Mouse (Mus musculus): Measurements from ENCODE around the gene Lbh. TPM values are rescaled to one million over a fixed set of nuclear protein-coding genes. Genes with fewer than 3 reads are reported as not detected.

Gene Lbh
- total RNA-seq, 2 experiments from 2014 or later, result 54.3 to 54.9 TPM

DNA sequence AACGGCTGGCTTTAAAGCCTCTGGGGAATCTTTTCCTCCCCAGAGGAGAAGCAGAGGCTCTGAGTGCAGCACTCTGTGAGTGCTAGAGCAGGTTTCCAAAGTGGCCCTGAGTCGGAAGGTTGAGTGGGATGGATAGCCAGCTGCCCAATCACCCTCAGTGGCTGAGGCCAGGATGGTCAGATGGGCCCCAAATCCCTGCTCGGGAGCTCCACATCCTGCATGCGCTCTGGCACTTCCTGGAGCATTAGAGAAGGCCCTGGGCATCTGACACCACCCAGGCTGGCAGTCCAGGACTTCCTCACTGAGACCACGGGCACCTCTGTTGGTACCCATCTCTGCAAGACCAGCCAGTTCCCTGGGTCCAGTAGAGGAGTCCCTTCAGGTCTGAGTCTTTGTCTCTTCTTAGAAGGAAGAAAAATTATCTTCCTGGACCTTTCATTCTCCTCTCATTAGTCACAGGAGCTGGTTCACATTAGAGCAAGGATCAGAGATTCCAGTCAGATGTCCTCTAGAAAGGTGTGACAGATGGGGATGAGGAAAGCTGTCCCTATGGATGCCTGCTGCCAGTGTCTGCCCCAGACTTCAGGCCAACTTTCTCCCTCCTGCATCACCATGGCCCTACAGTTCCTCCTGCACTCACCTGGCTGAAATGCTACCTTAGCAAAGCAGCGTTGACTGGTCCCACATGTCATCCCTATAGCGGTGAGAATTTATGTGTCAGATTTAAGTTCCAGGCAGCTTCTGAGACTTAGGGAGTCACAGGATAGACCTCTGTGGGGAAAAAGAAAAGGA lies 8.8 kb upstream of the Lbh start:
- no peak for DNase-seq
- intact Hi-C loops (cut with DNase I), result no loop called here

DNA sequence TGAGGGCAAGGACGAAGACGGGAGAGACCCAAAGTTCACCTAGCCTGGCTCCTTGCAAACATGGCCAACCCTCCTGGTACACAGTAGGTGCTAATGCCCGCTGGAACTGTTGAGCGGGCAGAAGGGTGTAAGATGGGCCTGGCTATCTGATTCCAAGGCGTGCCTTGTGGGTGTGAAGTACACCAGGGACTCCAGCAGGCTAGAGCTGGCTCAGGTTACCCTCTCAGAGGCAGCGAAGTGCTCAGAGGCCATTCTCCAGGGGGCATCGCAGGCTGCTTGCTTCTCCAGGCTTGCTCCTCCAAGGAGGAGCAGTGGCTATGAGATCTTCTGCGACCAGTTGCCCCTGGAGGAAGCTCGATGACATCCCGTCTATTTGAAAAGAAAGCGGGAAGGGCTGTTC lies 6.8 kb upstream of the Lbh start:
- no peak for DNase-seq
- intact Hi-C loops (cut with DNase I), result no loop called here

DNA sequence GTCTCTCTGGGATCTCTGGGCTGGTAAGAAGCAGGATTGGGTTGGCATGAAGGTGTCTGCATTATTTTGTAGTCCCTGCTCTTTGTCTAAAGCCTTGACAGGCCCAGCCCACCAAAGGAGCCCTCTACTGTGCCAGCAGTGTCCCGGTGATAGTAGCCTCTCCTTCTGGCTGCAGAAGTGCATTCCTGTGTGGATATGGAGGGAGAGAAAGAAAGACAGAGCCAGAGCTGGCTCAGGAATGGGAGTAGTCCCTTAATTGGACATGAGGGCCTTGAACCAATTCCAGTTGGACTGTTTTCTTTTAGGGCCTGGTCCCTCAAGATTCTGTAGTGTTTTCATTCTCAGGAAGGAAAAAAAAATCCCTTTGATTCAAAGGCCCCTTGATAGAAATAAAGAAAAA lies 6.4 kb upstream of the Lbh start:
- intact Hi-C loops (cut with DNase I), result no loop called here

DNA sequence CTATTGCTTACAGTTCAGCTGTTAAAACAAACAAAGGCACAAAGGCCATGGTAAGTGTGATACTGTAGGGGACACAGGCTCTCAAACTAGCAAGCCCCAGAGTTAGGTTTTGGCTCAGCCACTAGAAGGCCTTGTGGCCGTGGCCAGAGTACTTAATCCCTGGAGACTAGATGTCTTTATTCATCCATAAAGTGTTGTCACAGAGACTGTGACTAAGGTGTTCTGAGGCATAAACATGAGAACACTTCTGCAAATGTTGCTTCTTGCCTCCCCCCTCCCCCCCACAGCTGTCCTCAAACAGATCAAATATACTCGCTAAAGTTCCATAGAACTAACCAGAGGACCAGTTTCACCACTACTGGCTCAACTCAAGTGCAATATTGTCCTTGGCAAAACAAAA lies 4.0 kb upstream of the Lbh start:
- DNase-seq, result no peak
- intact Hi-C loops (cut with DNase I), result no loop called here

More for the DNA sequence above, 6.4 kb upstream of the Lbh start:
- DNase-seq, result no peak

DNA sequence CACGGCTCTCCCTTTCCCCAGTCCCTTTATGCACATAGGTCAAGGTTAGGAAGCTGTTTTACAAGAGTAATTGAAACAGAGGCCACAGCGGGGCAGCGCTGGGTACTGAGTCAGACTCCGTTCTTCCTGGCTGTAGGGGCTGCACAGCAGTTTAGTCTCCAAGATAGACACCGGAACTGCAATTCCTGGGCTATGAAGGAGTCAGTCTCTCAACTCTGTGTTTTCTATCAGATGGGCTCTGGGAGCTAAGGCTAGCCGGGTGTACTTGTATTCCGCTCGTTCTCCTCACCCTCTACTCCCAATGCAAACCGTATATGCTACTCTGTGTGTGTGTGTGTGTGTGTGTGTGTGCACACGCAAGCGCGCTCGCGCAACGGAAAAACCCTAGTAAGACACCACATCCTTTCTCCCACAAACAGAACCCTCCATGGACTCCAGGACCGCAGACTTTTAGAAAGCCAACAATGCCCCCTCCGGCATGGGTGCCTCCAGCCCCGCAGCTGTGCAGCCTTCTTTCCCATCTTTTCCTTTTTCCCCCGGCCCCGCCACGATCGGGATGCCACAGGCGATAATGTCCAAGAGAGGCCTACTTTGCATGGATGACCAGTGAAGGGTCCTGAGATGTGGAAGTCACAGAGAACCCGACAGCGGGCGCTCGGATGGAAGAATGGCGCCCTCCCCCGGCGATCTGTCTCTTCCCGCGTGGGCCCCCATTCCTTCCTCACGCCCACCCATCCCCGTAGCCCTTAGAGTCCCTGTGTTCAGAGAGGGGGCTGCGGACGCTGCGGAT lies 669 bp upstream of the Lbh start:
- intact Hi-C loops (cut with DNase I), result no loop called here
- peak; percentile 80 for DNase-seq

DNA sequence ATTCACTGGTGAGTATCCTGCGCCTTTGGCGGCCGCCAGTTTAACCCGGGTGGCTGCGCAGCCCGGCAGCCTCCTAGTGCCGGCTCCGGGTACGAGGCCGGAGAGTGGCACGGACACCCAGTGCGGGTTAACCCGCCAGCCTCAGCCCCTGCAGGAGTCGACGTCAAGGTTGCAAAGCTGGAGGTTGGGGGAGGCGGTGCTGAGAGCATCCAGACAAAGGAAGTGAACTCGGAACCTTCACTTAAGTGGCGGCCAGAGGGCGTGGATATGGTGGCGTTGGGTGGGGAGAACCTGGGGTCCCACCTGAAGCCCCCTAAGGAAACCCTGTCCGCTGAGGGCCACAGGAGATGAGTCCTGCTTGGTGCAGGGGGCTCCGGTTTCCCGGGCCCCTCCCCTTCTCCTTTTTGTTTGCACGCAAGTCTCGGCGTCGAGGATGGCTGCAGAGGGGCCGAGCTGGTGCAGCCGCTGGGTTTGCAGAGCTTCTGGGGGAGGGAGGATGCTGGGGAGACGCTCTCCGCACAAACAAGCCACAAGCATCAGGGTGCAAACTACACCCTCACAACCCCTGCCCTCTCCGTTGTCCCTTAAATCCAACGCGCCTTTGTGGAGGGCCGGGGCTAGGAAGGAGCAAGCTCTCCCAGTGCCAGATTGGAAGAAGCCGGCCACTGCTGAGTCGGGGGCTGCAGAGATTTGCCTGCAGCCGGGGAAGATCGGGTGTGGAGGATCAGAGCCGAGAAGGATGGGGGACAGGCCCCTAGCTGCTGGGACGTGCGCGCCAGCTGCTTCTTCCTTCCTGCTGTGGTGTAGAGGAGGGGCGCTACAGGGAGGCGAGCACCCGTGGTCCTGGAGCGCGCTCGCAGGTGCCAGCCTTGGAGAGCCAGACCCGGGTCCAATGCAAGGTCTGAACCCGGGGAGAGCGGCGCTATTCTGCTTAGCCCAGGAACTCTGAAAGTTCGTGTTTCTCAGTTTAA lies 751 bp downstream of the Lbh start:
- intact Hi-C loops (cut with DNase I), result no loop called here
- peak; percentile 63 for DNase-seq

DNA sequence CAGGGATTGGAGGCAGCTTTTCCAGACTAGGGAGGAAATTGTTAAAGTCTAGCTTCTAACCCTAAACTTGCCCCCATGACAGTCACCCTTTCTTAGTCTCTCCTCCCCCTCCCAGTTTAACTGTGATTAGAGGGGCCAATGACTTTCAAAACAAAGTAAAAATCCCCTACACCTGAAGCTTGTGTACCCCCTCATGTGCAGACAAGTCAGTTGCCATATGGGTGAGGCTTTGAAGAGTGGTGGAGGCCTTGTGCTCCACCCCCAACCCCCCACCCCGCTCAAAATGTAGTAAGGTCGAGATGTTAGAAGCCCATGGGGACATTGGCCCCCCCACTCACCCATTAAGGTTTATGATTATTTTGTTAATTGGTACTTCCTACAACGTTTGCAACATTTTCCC lies 1.5 kb downstream of the Lbh start:
- no peak for DNase-seq
- intact Hi-C loops (cut with DNase I), result loop anchor here (10.0 kb wide), 1 partner anchor 185 kb away; the partner anchor contains the start of gene Lclat1

DNA sequence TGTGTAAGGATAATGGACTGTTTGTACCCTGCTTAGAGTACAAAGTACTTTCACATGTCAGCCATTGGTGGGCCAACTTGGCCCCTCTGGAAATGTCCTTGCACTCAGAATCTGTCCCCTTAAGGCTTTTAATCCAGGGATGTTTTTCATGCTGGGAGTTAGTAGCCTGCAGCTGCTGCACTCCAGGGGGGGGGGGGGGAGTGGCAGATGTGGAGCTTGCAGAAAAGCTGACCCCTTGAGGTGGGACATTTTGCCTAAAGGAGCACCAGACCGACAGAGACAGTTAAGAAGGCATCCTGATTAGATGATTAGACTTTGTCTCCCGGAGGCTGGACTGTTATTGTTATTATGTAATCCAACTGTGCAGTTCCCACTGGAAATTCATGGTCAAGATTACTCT lies 2.3 kb downstream of the Lbh start:
- no peak for DNase-seq
- intact Hi-C loops (cut with DNase I), result loop anchor here (10.0 kb wide), 1 partner anchor 184 kb away; the partner anchor contains the start of gene Lclat1

DNA sequence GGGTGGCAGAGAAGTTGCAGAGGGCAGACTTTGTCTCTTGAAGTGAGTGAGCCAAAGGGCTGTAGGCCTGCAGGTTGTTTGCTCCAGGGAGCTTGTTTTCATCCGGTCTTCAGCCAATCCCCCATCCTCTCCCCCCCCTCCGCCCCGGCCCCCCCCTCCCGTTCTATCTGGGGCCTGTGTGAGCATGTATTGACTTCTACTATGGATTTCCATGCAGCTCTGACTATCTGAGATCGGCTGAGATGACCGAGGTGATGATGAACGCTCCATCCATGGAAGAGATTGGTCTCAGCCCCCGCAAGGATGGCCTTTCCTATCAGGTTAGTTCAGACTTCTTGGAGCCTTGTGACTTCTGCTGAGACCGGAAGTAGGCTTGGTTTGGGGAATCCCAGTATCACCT lies 2.9 kb downstream of the Lbh start:
- intact Hi-C loops (cut with DNase I), result loop anchor here (10.0 kb wide), 1 partner anchor 184 kb away; the partner anchor contains the start of gene Lclat1
- DNase-seq, result no peak

DNA sequence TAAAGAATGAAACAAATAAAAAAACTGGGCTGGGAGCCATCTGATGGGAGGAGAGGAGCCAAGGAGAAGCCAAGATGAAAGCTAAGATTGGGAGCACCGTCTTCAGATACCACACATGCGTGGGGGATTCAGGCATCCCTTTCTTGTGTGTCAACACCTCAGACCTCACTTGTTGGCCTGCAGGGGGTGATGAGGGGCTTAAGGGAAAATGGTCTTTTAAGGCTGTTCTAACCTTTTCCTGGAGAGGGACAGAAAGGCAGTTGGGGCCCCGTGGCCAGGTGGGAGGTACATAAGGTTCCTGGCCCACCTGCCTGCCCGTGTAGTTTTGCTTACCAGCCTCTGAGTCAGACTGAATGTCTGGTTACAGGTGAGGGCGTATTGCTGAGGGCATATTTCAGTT lies 4.1 kb downstream of the Lbh start:
- DNase-seq, result no peak
- intact Hi-C loops (cut with DNase I), result loop anchor here (10.0 kb wide), 1 partner anchor 183 kb away; the partner anchor contains the start of gene Lclat1

DNA sequence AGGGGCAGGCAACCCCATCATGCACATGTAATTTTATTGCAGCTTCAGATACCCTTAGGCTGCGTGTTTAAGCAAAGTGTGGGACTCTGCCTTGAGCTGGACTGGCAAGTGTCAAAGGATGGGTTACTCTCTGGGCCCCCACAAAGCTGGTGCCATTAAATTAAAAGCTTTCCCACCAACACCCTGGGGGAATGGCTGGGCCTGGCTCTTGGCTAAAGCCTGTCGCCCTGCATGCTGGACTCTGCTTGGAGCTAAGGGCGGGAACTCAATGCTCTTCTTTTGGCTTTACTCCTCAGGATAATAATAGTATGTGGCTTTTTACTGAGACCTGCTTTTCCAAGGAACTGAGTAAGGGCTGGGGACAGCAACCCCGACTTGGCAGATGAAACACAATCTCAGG lies 5.2 kb downstream of the Lbh start:
- intact Hi-C loops (cut with DNase I), result loop anchor here (10.0 kb wide), 1 partner anchor 182 kb away; the partner anchor contains the start of gene Lclat1
- no peak for DNase-seq

DNA sequence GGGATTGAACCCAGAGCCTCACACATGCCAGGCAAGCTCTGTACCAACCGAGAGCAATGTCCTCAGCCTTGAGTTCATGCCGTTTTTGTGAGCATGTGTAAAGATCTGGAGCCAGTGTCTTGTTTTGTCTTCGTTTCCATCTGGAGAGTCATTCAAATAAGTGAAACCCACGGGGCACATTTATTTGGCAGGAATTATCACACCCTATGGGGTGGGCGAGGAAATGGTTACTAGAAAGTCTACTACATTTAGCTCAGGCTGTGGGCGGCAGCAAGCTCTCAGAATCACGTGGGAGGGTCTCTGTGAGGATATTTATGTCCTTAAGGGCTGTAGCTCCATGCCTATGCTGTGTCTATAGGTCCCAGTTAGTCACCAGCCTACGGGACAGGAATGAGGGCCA lies 6.2 kb downstream of the Lbh start:
- DNase-seq, result no peak
- intact Hi-C loops (cut with DNase I), result loop anchor here (10.0 kb wide), 1 partner anchor 181 kb away; the partner anchor contains the start of gene Lclat1

DNA sequence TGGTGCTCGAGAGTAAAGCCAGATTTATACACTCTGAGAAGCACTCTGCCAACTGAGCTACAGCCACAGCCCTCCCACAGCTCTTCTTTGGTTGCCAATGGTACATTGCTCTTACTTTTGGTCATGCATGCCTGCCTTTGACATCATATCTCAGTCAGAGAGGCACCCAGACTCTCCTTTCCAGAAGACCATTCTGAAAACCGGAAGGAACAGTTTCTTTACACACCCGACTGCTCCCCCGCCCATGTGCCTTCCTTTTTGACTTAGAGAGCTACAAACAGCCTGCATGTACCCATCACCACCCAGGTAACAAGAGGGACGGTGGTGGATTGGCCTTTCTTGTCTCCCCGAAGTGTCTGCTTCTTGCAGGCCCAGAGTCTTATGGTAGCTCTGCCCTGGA lies 7.0 kb downstream of the Lbh start:
- DNase-seq, result no peak
- intact Hi-C loops (cut with DNase I), result loop anchor here (10.0 kb wide), 1 partner anchor 180 kb away; the partner anchor contains the start of gene Lclat1

DNA sequence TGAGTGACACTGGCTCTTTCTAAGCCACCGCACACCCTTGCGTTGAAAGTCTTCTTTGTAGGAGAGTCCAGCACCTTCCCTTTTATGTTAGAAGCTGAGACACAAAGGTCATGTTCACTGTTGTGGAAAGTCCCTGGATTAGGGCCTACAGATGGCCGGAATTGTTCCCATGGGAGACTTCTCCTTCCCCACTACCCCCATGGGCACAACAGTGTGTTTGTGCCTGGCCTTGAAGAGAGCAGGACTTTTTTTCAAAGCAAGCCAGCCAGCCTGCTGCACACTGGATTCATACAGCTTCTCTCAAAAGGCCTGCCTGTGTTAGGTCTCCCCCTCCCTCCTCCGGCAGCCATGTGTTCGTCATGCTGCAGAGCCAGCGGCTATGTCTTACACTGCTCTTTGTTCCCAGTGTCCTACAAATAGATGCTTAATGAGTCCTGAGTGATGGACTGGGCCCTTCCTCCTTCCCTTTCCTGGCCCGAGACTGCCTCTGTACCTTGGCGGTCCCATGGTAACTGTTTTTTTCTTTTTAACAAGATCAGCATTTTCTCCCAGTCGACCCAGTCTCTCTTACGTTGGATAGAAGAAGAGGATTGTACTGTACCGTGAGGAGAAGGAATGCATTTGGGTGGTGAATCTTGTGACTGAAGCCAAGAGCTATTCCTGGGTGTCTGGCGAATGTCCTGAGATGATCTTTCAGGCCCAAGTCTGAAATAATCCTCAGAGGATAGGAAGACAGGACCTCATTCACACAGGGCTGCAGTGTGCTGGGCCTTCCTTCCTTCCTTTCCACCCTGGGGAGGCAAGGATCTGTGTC lies 7.9 kb downstream of the Lbh start:
- DNase-seq, result peak; percentile 66
- intact Hi-C loops (cut with DNase I), result loop anchor here (10.0 kb wide), 1 partner anchor 179 kb away; the partner anchor contains the start of gene Lclat1

DNA sequence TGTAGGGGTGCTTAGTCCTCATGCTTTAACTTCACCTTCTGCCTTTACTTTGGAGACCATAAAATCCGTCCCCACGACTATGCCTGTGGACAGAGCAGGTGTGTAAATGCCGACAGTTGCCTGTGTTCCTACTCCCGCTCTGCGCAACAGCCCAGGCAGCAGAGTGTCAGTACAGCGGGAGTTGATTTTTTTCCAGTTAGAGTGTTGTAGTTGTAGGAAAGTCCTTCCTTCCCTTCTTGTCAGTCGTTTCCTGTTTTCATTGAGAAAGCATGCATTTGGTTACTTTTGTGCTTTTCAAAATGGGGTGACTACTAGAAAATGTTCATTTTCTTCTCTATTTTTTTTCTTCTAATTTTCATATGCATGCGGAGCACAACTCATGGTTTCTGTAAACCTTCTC lies 8.9 kb downstream of the Lbh start:
- intact Hi-C loops (cut with DNase I), result loop anchor here (10.0 kb wide), 1 partner anchor 178 kb away; the partner anchor contains the start of gene Lclat1
- DNase-seq, result no peak

DNA sequence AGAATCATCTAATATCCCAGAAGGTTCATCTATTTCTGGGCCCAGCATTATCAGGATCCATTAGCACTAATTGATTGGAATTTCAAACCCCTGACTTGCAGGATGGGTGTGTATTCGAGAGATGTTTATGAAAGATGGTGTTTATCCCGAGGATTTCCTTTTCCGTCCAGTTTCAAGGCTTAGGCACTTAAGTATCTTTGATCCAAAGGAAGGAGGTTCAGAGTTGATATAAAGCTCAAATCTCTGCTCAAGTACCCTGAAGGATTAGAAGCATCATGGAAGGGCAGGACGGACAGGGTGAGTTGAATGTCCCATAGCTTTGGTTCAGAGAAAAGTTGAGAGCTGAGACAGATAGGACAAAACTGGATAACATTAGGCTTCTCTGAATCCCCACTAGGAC lies 15.0 kb downstream of the Lbh start:
- intact Hi-C loops (cut with DNase I), result no loop called here

DNA sequence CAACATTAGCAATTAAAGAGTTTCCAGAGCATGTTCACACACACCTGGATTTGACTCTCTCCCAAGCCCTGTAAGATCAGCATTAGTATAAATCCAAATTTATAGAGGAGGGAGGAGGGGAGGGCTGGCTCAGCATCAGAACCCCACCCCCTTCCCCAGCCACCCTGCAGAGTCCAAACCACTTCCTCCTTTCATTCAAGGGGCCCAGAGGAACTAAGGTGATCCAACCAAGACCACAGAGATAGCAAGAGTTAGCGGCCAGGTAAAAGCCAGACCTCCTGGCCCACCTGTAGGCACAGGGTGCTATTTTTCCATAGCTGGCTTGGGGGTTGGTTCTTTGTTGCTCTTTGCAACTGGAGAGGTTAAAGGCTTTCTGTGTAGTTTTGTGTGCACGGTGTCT lies 16.0 kb downstream of the Lbh start:
- intact Hi-C loops (cut with DNase I), result no loop called here
- no peak for DNase-seq

More for the DNA sequence above, 15.0 kb downstream of the Lbh start:
- no peak for DNase-seq

DNA sequence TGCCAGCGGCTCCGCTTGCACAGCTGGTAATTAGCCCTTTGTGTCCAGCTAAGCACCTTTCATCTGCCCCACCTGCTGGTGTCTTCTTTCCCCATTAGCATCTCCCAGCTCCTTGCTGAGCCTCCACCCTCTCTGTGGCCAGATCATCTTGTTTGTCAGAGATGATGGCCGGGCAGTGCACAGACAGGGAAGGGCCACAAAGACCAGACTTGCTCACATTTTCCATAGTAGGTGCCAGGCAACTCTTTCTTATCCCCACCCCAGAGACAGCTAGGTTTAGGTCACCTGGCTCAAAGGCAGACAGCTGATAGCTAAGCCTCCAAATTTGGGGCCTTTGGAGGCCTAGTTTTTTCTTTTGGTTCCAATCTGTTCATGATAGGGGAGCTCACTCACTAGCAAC lies 16.5 kb downstream of the Lbh start:
- intact Hi-C loops (cut with DNase I), result no loop called here
- no peak for DNase-seq

DNA sequence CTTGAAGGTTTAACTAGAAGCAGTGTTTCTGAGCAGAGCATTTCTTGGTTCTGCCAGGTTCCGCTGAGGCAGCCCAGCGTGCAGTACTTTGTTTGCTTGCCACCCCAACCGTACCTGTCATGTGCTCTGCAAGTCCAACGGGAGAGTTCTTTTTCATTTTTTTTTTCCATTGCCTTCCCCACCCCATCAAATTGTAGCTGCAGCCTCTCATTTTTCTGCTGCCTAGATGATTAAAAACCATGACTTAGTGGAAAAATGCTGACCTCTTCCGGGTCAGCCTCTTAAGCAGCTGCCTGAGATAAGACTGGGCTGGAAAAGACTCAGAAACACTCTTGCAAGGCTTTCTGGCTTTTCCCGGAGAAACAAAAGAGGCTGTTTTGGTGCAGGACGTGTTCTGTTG lies 17.8 kb downstream of the Lbh start:
- no peak for DNase-seq
- intact Hi-C loops (cut with DNase I), result no loop called here

Measured in left cerebral cortex, postnatal 4 days (tissue).